Mouse (Mus musculus) urinary bladder, postnatal 4 days (tissue): Measurements from ENCODE around the gene Arrdc2.

Experiments
- DNase-seq, 2 experiments: peaks; one replicate each; pipeline ENCODE4 v3.0.0; 2021 to 2022; ENCODE audit warnings: low spot score in 2 of 2

Arrdc2 gene

GRCm38 (mm10) chr8:70808955-70809701 is 30.4 kb downstream of the Arrdc2 start:
- no peak for DNase-seq

GRCm38 (mm10) chr8:70808239-70808638 is 31.3 kb downstream of the Arrdc2 start, which contains the start of gene Il12rb1:
Gene Il12rb1, plus strand, starts transcription at chr8:70808449.
- DNase-seq, result no peak

GRCm38 (mm10) chr8:70807304-70807703 is 32.2 kb downstream of the Arrdc2 start:
- no peak for DNase-seq

- DNase-seq, result no peak
Observed at GRCm38 (mm10) chr8:70806541-70806940, 33.0 kb downstream of the Arrdc2 start.

GRCm38 (mm10) chr8:70804481-70805206 is 34.9 kb downstream of the Arrdc2 start, which contains the start of gene Mast3:
Gene Mast3, minus strand, starts transcription at chr8:70805054.
- peak; percentile 80 to 89 for DNase-seq

GRCm38 (mm10) chr8:70803761-70804480 is 35.6 kb downstream of the Arrdc2 start:
- DNase-seq, result peak in 1 of 2 experiments; percentile 47

- no peak for DNase-seq
Observed at GRCm38 (mm10) chr8:70802786-70803510, 36.6 kb downstream of the Arrdc2 start.

GRCm38 (mm10) chr8:70801830-70802229 is 37.7 kb downstream of the Arrdc2 start:
- DNase-seq, result no peak

- DNase-seq, result no peak
Observed at GRCm38 (mm10) chr8:70801156-70801555, 38.4 kb downstream of the Arrdc2 start.

GRCm38 (mm10) chr8:70800648-70801047 is 38.9 kb downstream of the Arrdc2 start:
- no peak for DNase-seq

GRCm38 (mm10) chr8:70798281-70798680 is 41.2 kb downstream of the Arrdc2 start:
- no peak for DNase-seq

- DNase-seq, result peak; percentile 83 to 84
Observed at GRCm38 (mm10) chr8:70797081-70798070, 42.1 kb downstream of the Arrdc2 start.

- no peak for DNase-seq
Observed at GRCm38 (mm10) chr8:70796403-70797080, 43.0 kb downstream of the Arrdc2 start.

GRCm38 (mm10) chr8:70795370-70795769 is 44.1 kb downstream of the Arrdc2 start:
- DNase-seq, result no peak

- no peak for DNase-seq
Observed at GRCm38 (mm10) chr8:70794215-70794614, 45.3 kb downstream of the Arrdc2 start.

- peak in 1 of 2 experiments; percentile 65 for DNase-seq
Observed at GRCm38 (mm10) chr8:70792700-70793099, 46.8 kb downstream of the Arrdc2 start.

GRCm38 (mm10) chr8:70791975-70792691 is 47.4 kb downstream of the Arrdc2 start:
- peak; percentile 95 to 99 for DNase-seq

GRCm38 (mm10) chr8:70791294-70791701 is 48.2 kb downstream of the Arrdc2 start:
- no peak for DNase-seq

GRCm38 (mm10) chr8:70790846-70791245 is 48.7 kb downstream of the Arrdc2 start:
- DNase-seq, result no peak
